Mouse (Mus musculus) bone marrow, adult 2 months (tissue): Measurements from ENCODE around the gene Epyc.

Experiments used
- CTCF ChIP-seq: fragments of 200-500 bp; IDR thresholded peaks from 2 replicates; pipeline ENCODE4 v1.5.1; 2011; ENCODE audit warnings: low read length, control low read depth; ENCODE audit not compliant: control insufficient read depth, insufficient read depth
- POLR2A ChIP-seq: fragments of 200-500 bp; IDR thresholded peaks from 2 replicates; pipeline ENCODE4 v1.6.1; 2011; ENCODE audit warnings: low read depth, mild to moderate bottlenecking, control low read depth, low read length, borderline replicate concordance; ENCODE audit not compliant: control insufficient read depth

- TF ChIP-seq CTCF (no peak), POLR2A (no peak)
Measured at GRCm38 (mm10) chr10:97722709-97723108, 78.8 kb downstream of the Epyc start.
